Mouse (Mus musculus) lung, embryonic 16.5 days (tissue): ENCODE data around the gene Vps8. TPM values are rescaled to one million over a fixed set of nuclear protein-coding genes. Genes with fewer than 3 reads are reported as not detected.

ENCODE experiments used
- ATAC-seq: fragments of 200-750 bp; cut with Nextera tagmentation; 2 replicates; pipeline ENCODE4 v1.8.0; 2017; ENCODE audit warnings: low read depth, mild to moderate bottlenecking, moderate library complexity
- H3K27ac ChIP-seq: fragments of 300-500 bp; sonication (generic); 2 replicates; pipeline ENCODE4 v1.5.1; 2014; ENCODE audit warnings: mild to moderate bottlenecking, control low read depth, low read length
- H3K27me3 ChIP-seq: fragments of 300-500 bp; sonication (generic); 2 replicates; pipeline ENCODE4 v1.6.1; 2014; ENCODE audit warnings: low read depth, low read length, mixed read lengths; ENCODE audit not compliant: control insufficient read depth, insufficient read depth
- H3K36me3 ChIP-seq: fragments of 300-500 bp; sonication (generic); 2 replicates; pipeline ENCODE4 v1.6.1; 2014; ENCODE audit warnings: low read length; ENCODE audit not compliant: control insufficient read depth, insufficient read depth
- H3K4me1 ChIP-seq: fragments of 300-500 bp; sonication (generic); replicated peaks from 2 replicates; pipeline ENCODE4 v1.6.1; 2014; ENCODE audit warnings: low read length, mixed read lengths; ENCODE audit not compliant: control insufficient read depth, insufficient read depth
- H3K4me2 ChIP-seq: fragments of 300-500 bp; sonication (generic); 2 replicates; pipeline ENCODE4 v1.6.1; 2014; ENCODE audit warnings: low read depth, low read length, control low read depth
- H3K4me3 ChIP-seq: fragments of 300-500 bp; sonication (generic); 2 replicates; pipeline ENCODE4 v1.5.1; 2014; ENCODE audit warnings: mild to moderate bottlenecking, low read length, control low read depth
- H3K9ac ChIP-seq: fragments of 300-500 bp; sonication (generic); 2 replicates; pipeline ENCODE4 v1.6.1; 2014; ENCODE audit warnings: low read length, control low read depth
- H3K9me3 ChIP-seq: fragments of 300-500 bp; sonication (generic); 2 replicates; pipeline ENCODE4 v1.6.1; 2016; ENCODE audit warnings: low read length; ENCODE audit not compliant: control insufficient read depth
- WGBS: fragments of 180-500 bp; shearing (Covaris S2); extraction: QIAGEN DNeasy Blood & Tissue Kit; methylation state at CpG from one replicate; pipeline ENCODE4 v1.1.7; 2014; 5-methylcytosine and 5-hydroxymethylcytosine counted together
- polyA plus RNA-seq: library from polyadenylated mRNA; unstranded; fragments of >200 nt; fragmentation: Nextera tagmentation; extraction: Ambion mirVana; gene quantifications from 2 replicates; pipeline ENCODE4 v1.2.1, GENCODE M21; 2015

The Vps8 gene
- polyA plus RNA-seq = 13.3 and 16.4 TPM in 2 replicates

DNA sequence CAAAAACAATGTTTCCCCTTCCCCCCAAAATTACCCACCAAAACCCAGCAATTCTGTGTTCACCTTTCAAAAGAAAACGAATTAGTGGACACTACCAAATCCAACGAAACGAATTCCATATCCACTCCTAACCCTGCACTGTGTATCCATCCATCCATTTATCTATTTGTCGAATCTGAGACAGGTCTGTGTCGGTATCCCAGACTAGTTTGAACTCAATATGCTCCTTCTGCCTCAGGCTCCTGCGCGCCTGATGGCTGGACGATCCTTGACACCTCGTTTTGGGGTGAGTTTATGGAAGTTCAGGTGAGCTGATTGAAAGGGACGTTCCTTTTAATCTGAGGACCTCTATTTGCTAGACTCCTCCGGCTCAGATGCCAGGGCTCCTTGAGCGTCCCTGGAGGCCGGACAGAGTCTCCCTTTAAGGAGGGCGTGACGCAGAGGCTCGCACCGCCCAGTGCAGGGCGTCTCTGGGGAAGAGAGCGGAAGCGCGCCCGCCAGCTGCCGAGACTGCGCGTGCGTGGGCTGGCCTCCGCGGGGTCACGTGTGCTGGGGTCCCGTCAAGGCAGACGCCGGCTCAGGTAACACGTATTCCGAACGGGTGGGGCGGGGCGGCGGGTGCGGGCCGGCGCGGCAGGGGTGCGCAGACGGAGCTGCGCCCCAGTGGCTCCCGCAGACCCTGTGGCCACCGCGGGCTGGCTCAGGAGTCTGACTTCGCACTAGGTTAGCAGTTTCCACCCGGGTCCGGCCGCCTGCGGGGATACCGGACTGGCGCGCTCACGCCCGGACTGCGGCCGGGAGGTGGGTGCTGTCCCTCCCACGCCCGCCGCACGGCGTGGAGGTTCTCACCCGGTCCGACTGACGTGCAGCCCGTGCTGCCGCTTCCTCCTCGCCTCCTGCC is at the start of gene Vps8:
Gene Vps8 (plus strand): TSS at position 474 of the 901 bp plus-strand sequence.
- ATAC-seq = peak; percentile 98
- peak within 1 kb of the TSS; percentile 89 for H3K27ac ChIP-seq
- H3K9ac ChIP-seq = peak within 1 kb of the TSS; percentile 92
- no peaks in the 10 kb centered on the region for H3K27me3 ChIP-seq
- under 1% methylated on average over 68 of the region's 71 CpGs for WGBS
- no peaks in the 10 kb centered on the region for H3K9me3 ChIP-seq
- peaks cover 6% of the 10 kb centered on the region for H3K4me1 ChIP-seq
- H3K36me3 ChIP-seq = no peaks in the 10 kb centered on the region
- peak within 1 kb of the TSS; percentile 93 for H3K4me3 ChIP-seq
- peak within 1 kb of the TSS; percentile 93 for H3K4me2 ChIP-seq

DNA sequence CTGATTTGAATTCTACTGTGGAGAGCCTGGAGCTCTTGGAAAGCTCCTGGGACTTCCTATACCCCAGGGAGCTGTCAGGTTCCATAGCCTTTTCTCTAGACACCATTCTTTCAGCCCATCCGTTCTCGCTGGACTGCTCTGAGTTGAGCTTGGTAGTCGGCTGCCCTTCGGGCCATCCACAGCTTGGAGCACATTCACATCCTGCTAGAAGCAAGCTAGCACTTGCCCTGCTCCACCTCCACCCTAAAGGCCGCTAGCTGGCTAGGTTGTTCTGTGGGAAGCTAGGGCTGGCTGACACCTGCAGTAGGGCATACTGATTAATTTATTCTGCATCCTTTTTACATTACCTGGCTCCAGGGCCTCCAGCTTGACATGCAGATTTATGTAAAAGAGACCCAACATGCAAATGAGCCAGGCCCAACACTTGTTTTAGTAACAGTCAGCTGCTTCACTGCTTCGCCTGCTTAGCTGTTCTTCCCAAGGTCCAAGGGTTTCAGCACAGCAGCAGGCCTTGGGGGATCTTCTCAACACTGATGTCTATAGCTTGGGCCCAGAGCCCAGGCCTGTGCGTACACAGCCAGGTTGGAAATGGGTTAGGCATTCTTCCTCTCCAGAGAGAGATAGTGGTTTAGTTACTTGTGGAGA is 49.5 kb upstream of the Vps8 start:
- no peak overlapping the region for H3K27ac ChIP-seq
- ATAC-seq = no peak
- WGBS = 54% methylated on average over 7 of the region's 7 CpGs

DNA sequence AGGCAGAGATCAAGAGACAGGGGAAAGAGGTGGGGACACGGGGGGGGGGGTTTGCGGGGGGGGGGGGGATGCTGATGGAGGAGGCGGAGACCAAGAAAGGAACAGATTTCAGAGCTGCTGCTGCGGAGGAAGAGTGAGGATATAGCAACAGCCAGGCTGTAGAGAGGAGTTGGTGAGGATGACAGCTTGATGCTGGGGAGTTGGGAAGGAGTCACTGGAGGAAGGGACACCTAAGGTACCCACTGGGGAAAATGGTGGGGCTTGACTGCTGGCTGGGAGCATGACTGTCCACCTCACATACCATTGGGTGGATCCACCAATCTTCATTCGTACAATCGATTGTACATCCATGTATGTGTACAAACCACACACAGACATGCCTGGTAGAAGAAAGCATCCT is 48.9 kb upstream of the Vps8 start:
- H3K9ac ChIP-seq = no peak overlapping the region
- ATAC-seq = no peak
- WGBS = 89% methylated on average over 3 of the region's 6 CpGs
- peaks cover 21% of the 10 kb centered on the region for H3K4me1 ChIP-seq
- H3K27ac ChIP-seq = no peak overlapping the region
- H3K27me3 ChIP-seq = no peaks in the 10 kb centered on the region
- no peaks in the 10 kb centered on the region for H3K9me3 ChIP-seq
- H3K4me3 ChIP-seq = no peak overlapping the region
- H3K36me3 ChIP-seq = no peaks in the 10 kb centered on the region
- H3K4me2 ChIP-seq = no peak overlapping the region

More for the DNA sequence above, 49.5 kb upstream of the Vps8 start:
- H3K4me1 ChIP-seq = peaks cover 21% of the 10 kb centered on the region
- H3K4me3 ChIP-seq = no peak overlapping the region
- H3K9me3 ChIP-seq = no peaks in the 10 kb centered on the region
- no peak overlapping the region for H3K9ac ChIP-seq
- H3K36me3 ChIP-seq = no peaks in the 10 kb centered on the region
- H3K27me3 ChIP-seq = no peaks in the 10 kb centered on the region
- H3K4me2 ChIP-seq = no peak overlapping the region

DNA sequence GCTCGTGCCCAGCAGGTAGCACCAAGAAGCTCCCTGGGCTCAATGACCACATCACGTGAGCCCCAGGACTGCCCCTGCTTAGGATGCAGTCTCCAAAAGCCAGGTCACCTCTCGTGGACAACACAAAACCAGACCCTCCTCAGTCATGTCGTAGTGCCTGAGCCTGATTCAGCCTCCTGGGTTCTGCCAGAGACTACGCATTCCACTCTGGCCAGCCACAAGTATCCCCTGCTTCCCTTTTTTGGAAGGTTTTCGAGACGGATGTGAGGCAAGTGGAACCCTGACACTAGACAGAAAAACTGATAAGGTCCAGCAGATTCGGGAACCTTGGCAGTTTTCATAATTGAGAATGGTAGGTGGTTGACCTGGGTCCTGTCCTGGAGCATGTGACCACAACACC is 47.8 kb upstream of the Vps8 start:
- Histone ChIP-seq H3K9ac (no peak overlapping the region), H3K27ac (no peak overlapping the region), H3K4me3 (no peak overlapping the region), H3K4me2 (no peak overlapping the region), H3K36me3 (no peaks in the 10 kb centered on the region), H3K9me3 (no peaks in the 10 kb centered on the region), H3K4me1 (peaks cover 18% of the 10 kb centered on the region), H3K27me3 (no peaks in the 10 kb centered on the region)
- ATAC-seq = no peak
- WGBS = 81% methylated on average over 8 of the region's 8 CpGs

DNA sequence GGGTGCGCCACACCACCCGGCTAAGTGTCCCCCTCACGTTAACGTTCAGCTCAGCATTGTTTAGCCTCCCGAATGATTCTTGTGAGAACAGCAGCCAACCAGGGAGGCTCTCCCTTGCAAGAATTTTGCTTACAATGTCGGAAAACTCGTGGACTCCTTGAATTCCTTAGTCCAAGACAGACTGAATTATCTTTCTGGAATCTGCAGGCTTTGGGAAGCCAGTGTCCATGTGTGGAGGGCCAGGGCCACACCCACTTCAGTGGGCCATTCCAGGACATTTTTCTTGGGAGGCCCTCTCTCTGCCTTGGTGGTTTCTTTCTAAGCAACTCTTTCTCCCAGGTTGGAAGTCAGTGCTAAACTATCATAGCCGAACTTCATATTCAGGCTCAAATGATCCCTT is 46.6 kb upstream of the Vps8 start:
- Histone ChIP-seq H3K36me3 (no peaks in the 10 kb centered on the region), H3K4me2 (no peak overlapping the region), H3K27me3 (no peaks in the 10 kb centered on the region), H3K4me1 (peaks cover 18% of the 10 kb centered on the region), H3K27ac (peak overlapping the region; percentile 88; the same call in 1 of the 2 replicates), H3K9ac (no peak overlapping the region), H3K4me3 (no peak overlapping the region), H3K9me3 (no peaks in the 10 kb centered on the region)
- WGBS = 61% methylated on average over 8 of the region's 8 CpGs
- no peak for ATAC-seq

DNA sequence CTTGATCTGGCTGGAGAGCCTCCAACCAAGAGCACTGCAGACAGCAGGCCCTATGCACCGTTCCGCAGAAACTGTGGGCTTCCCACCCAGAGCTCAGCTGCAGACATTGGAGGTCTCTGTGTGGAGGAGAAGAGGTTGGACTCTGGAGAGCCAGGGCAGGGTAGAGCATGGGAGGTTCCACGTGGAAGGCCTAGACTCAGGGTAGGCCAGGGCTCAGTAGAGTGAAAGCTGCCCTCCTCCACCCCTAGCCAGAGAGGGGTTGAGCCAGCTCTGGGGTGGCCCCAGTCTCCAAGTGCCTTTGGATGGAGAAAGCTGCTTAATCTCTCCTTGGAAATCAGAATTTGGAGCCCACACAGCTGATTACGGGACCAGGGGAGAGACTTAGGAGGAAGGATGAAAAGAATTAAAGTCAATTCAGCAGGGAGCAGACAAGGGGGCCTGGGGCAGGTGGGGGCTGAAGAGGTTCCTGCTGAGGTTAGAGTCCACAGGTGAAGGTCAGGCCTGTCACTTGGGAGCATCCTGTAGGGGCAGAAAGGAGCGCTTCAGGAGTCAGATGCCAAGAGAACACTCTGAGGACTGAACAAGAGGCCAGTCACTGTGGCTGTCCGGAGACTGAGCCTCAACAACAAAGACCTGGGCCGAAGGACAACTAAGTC is 45.8 kb upstream of the Vps8 start:
- peaks cover 18% of the 10 kb centered on the region for H3K4me1 ChIP-seq
- H3K9ac ChIP-seq = peak overlapping the region; percentile 42
- H3K9me3 ChIP-seq = no peaks in the 10 kb centered on the region
- WGBS = 44% methylated on average over 7 of the region's 7 CpGs
- no peaks in the 10 kb centered on the region for H3K36me3 ChIP-seq
- H3K4me3 ChIP-seq = no peak overlapping the region
- H3K4me2 ChIP-seq = no peak overlapping the region
- H3K27ac ChIP-seq = peak overlapping the region; percentile 88
- ATAC-seq = peak; percentile 53
- H3K27me3 ChIP-seq = no peaks in the 10 kb centered on the region

DNA sequence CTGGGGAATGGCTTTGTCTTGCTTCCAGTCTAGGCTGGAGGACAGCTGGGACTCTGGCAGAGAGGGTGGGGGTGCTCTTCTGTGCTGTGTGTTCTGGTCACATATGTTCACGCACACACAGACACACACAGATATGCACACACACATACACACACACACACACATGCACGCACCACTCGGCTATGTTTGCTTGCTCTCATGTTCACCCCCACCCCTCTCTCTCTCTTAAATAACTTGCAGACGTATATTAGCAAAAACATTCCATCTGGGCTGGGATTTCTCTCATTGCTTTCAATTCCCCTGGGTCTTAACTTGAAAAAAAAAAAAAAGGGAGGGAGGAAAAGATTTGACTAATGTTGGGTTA is 45.3 kb upstream of the Vps8 start:
- peak overlapping the region; percentile 42 for H3K9ac ChIP-seq
- peaks cover 18% of the 10 kb centered on the region for H3K4me1 ChIP-seq
- H3K27me3 ChIP-seq = no peaks in the 10 kb centered on the region
- no peaks in the 10 kb centered on the region for H3K36me3 ChIP-seq
- WGBS = 21% methylated on average over 4 of the region's 4 CpGs
- ATAC-seq = peak; percentile 76
- H3K27ac ChIP-seq = peak overlapping the region; percentile 88
- no peak overlapping the region for H3K4me2 ChIP-seq
- H3K4me3 ChIP-seq = no peak overlapping the region
- no peaks in the 10 kb centered on the region for H3K9me3 ChIP-seq

DNA sequence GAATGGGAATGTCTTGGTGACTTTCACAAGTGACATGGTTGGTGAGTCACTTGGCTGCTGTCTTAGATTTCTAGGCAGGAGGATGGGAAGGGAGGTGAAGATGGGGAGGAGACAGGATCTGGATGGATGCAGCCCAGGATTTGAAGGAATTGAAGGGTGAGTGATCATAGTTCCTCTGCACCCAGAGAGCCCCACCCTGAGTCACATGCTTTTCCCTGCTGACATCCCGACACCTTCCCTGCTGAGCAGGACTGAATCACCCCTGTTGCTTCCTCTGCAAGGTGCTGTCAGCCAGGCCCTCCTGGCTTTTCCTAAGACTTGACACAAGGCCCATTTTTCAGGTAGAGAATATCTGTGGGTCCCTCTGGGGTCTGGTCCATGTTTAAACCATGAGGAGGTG is 41.4 kb upstream of the Vps8 start:
- Histone ChIP-seq H3K27me3 (no peaks in the 10 kb centered on the region), H3K4me2 (no peak overlapping the region), H3K4me1 (peaks cover 24% of the 10 kb centered on the region), H3K9ac (no peak overlapping the region), H3K4me3 (no peak overlapping the region), H3K9me3 (no peaks in the 10 kb centered on the region), H3K36me3 (no peaks in the 10 kb centered on the region), H3K27ac (no peak overlapping the region)
- ATAC-seq = no peak
- WGBS = 75% methylated on average over 1 of the region's 1 CpGs
